In the genomic region with DNA sequence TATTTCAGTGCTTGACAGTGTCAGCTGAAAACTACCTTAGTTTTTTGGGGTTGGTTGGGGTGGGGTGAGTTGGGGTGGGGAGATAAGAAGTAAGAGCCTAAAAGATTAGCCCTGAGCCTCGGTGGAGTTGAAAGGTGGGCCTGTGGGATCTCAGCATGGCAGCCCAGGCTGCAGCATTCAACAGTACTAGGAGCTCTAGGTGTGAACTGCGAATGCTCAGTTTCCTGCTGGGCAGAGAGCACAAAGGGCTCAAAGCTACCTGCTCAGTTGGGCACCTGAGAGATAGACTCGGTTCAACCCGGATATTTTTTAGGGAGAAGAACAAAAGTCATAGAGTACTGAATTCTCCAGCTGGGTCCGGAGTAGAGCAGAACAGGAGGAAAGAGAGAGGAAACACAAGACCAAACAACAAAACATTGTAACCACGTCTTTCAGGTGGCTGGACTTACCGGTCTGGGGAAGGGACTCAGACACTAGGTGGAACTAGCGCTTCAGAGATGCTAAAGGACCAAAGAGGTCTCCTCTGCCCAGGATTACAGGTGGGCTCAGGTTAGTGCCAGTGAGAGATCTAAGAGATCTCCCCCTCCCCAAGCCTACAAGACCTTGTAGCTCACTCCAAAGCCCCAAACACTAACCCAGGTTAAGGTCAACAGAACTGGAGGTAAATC, we compare ENCODE assay signal across 10 mouse cellular contexts. TPM values are rescaled to one million over a fixed set of nuclear protein-coding genes. Genes with fewer than 3 reads are reported as not detected.
DNase-seq lines count a peak whose midpoint lies in the region; ATAC-seq and TF ChIP-seq lines count a peak whose summit lies in the region.
"Had no signal": no experiment of that assay in that cellular context is flagged by ENCODE, and none has a peak within 500 bp of the region (broad histone marks: within the 10 kb centered on the region; RNA-seq: fewer than 3 reads in every experiment).

No protein-coding gene starts in this region.

- H3K9ac ChIP-seq in heart, postnatal 0 days (replicated peaks; ENCODE audit: low read depth, low read length), result peak overlapping the region; percentile 46; the same call in 1 of the 2 replicates
- peak overlapping the region; percentile 41 for H3K9ac ChIP-seq in forebrain, embryonic 15.5 days (replicated peaks)
- no peak overlapping the region; the same call in 1 of the 2 replicates for H3K9ac ChIP-seq in midbrain, embryonic 13.5 days (replicated peaks)
- H3K9ac ChIP-seq: liver, embryonic 15.5 days had no signal

- no peak for ATAC-seq in heart, postnatal 0 days (ENCODE audit: insufficient read depth, low read depth)
- ATAC-seq in forebrain, embryonic 15.5 days (replicated peaks), result peak; percentile 42; the same call in 1 of the 2 replicates
- peak; percentile 35 for ATAC-seq in midbrain, embryonic 13.5 days
- no peak for ATAC-seq in erythroid progenitor cell, adult 5-6 weeks (replicated peaks; ENCODE audit: low FRiP score, poor library complexity, severe bottlenecking)

- DNase-seq in heart, postnatal 0 days (ENCODE audit: low spot score), result no peak
- no peak for DNase-seq in heart, postnatal 4 days
- peak; percentile 59 for DNase-seq in cerebellum, adult 11 months
- DNase-seq in retina, embryonic 14.5 days (ENCODE audit: low spot score), result no peak
- no peak for DNase-seq in embryo, embryonic 10 days (ENCODE audit: low spot score)

- H3K36me3 ChIP-seq in heart, postnatal 0 days (replicated peaks; ENCODE audit: control insufficient read depth, insufficient read depth, low read length), result no peaks in the 10 kb centered on the region
- no peaks in the 10 kb centered on the region for H3K36me3 ChIP-seq in forebrain, embryonic 15.5 days
- no peaks in the 10 kb centered on the region for H3K36me3 ChIP-seq in midbrain, embryonic 13.5 days
- H3K36me3 ChIP-seq: G1E; liver, embryonic 15.5 days had no signal

- no peaks in the 10 kb centered on the region for H3K27me3 ChIP-seq in heart, postnatal 0 days (ENCODE audit: control insufficient read depth, insufficient read depth, low read length)
- no peaks in the 10 kb centered on the region for H3K27me3 ChIP-seq in forebrain, embryonic 15.5 days
- peaks cover 11% of the 10 kb centered on the region for H3K27me3 ChIP-seq in midbrain, embryonic 13.5 days

- peak; percentile 20; the same call in 1 of the 2 replicates for TF ChIP-seq CTCF in heart, postnatal 0 days (IDR thresholded peaks at IDR 0.05; ENCODE audit: low read depth)

- H3K4me2 ChIP-seq in heart, postnatal 0 days (ENCODE audit: low read depth, low read length), result peak overlapping the region; percentile 76
- peak overlapping the region; percentile 72 for H3K4me2 ChIP-seq in forebrain, embryonic 15.5 days (replicated peaks)
- peak overlapping the region; percentile 87 for H3K4me2 ChIP-seq in midbrain, embryonic 13.5 days (replicated peaks)

- no peak for TF ChIP-seq EP300 in heart, postnatal 0 days (IDR thresholded peaks at IDR 0.05; ENCODE audit: low read depth)

- peak overlapping the region; percentile 57 for H3K4me3 ChIP-seq in heart, postnatal 0 days (ENCODE audit: low read depth, low read length)
- peak overlapping the region; percentile 39 for H3K4me3 ChIP-seq in forebrain, embryonic 15.5 days
- peak overlapping the region; percentile 47 for H3K4me3 ChIP-seq in midbrain, embryonic 13.5 days (replicated peaks)
- H3K4me3 ChIP-seq: liver, embryonic 15.5 days had no signal

- no peaks in the 10 kb centered on the region for H3K4me1 ChIP-seq in heart, postnatal 0 days (ENCODE audit: control insufficient read depth, insufficient read depth)
- H3K4me1 ChIP-seq in forebrain, embryonic 15.5 days, result peaks cover 4% of the 10 kb centered on the region
- peaks cover 10% of the 10 kb centered on the region for H3K4me1 ChIP-seq in midbrain, embryonic 13.5 days (replicated peaks)
- H3K4me1 ChIP-seq: liver, embryonic 15.5 days had no signal

- no peaks in the 10 kb centered on the region for H3K9me3 ChIP-seq in heart, postnatal 0 days (replicated peaks; ENCODE audit: control insufficient read depth, low read length)
- no peaks in the 10 kb centered on the region for H3K9me3 ChIP-seq in forebrain, embryonic 15.5 days
- no peaks in the 10 kb centered on the region for H3K9me3 ChIP-seq in midbrain, embryonic 13.5 days
- H3K9me3 ChIP-seq: liver, embryonic 15.5 days had no signal

- 10% methylated on average over 8 of the region's 8 CpGs for WGBS in heart, postnatal 0 days
- 13% methylated on average over 8 of the region's 8 CpGs for WGBS in forebrain, embryonic 15.5 days
- WGBS in midbrain, embryonic 13.5 days, result 9% methylated on average over 8 of the region's 8 CpGs

- no peak overlapping the region for H3K27ac ChIP-seq in heart, postnatal 0 days (ENCODE audit: low read depth)
- no peak overlapping the region for H3K27ac ChIP-seq in forebrain, embryonic 15.5 days (replicated peaks)
- no peak overlapping the region for H3K27ac ChIP-seq in midbrain, embryonic 13.5 days
- H3K27ac ChIP-seq: liver, embryonic 15.5 days had no signal

RNA-seq across cellular contexts. Expression of gene Sphkap, which starts 1.0 kb away (rescaled TPM):
- total RNA-seq in heart, postnatal 0 days (2014; rRNA removed; ENCODE audit: low replicate concordance), result 6.5 and 6.9 TPM in 2 replicates
- 3.1 and 4.9 TPM in 2 replicates for polyA plus RNA-seq in heart, postnatal 0 days (2015; fragmentation: Nextera tagmentation; extraction: Ambion mirVana)
- 1 to 10 TPM; 4.5 to 4.9 TPM for total RNA-seq in heart, postnatal 4 days (2021)
- 13.4 and 15.0 TPM in 2 replicates for polyA plus RNA-seq in forebrain, embryonic 15.5 days (2015; fragmentation: Nextera tagmentation; extraction: Ambion mirVana)
- polyA plus RNA-seq in midbrain, embryonic 13.5 days (2015; fragmentation: Nextera tagmentation; extraction: Ambion mirVana), result 3.0 and 4.2 TPM in 2 replicates
- total RNA-seq in erythroid progenitor cell, adult 5-6 weeks (2015; ENCODE audit: low replicate concordance), result not detected in 2 replicates
- total RNA-seq in erythroid progenitor cell, adult 5-6 weeks (2017; ENCODE audit: low replicate concordance), result not detected in 2 replicates
- polyA plus RNA-seq: G1E; liver, embryonic 15.5 days had no signal

Comparison
In these comparisons a context has a peak if more than half of its experiments do, and no peak if none do; other contexts are left out.
1. ATAC-seq: peak in forebrain, embryonic 15.5 days (single experiment) and midbrain, embryonic 13.5 days (single experiment); none in heart, postnatal 0 days (single experiment) and erythroid progenitor cell, adult 5-6 weeks (single experiment).
2. Peak in every context shown above with its lines, with median percentiles within 50 percentile points of each other: H3K4me2 ChIP-seq and H3K4me3 ChIP-seq.